Mouse (Mus musculus): ENCODE results near the gene Aurkaip1. TPM values are rescaled to one million over a fixed set of nuclear protein-coding genes. Genes with fewer than 3 reads are reported as not detected.

The Aurkaip1 gene
- 126 and 179 TPM in 2 replicates for polyA plus RNA-seq (2012; rRNA removed; ENCODE audit: low replicate concordance)

DNA sequence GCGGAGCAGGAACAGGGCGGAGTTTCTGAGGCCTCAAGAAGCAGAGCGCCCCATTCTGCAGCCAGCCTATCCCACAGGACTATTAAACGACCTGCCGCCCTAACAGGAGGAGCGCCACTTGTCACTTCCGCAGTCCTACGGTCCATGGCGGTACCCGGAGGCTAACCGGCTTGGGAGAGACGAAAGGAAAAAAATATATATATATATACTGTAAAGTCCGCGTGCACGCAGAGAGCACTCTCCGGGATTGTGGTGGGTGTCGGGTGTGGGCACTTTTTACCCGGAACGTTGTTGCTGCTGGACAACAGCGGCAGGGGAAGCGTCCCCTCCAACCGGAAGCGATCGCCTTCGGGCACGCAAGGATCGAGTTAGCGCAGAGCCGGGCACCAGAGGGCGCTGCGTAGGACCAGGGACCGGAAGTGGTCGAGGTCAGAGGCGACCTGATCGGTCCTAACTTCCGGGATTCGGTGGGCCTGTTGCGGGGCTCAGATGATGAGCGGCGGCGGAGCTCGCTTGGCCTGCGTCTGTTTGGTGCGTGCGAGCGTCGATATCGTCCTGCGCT lies at the start of gene Aurkaip1:
TSS of gene Aurkaip1 (plus strand) at position 68 of the 562 bp plus-strand sequence.

GRCm38 (mm10) chr4:155785819-155786218 lies 45.3 kb upstream of the Aurkaip1 start, which contains the start of gene Tmem88b:
TSS of gene Tmem88b (minus strand) at chr4:155785874.

GRCm38 (mm10) chr4:155790021-155790489 lies 41.0 kb upstream of the Aurkaip1 start, which contains the start of gene Ankrd65:
TSS of gene Ankrd65 (plus strand) at chr4:155790439.

GRCm38 (mm10) chr4:155802741-155803339 lies 28.2 kb upstream of the Aurkaip1 start, which contains the start of gene Mrpl20:
TSS of gene Mrpl20 (plus strand) at chr4:155802878.

DNA sequence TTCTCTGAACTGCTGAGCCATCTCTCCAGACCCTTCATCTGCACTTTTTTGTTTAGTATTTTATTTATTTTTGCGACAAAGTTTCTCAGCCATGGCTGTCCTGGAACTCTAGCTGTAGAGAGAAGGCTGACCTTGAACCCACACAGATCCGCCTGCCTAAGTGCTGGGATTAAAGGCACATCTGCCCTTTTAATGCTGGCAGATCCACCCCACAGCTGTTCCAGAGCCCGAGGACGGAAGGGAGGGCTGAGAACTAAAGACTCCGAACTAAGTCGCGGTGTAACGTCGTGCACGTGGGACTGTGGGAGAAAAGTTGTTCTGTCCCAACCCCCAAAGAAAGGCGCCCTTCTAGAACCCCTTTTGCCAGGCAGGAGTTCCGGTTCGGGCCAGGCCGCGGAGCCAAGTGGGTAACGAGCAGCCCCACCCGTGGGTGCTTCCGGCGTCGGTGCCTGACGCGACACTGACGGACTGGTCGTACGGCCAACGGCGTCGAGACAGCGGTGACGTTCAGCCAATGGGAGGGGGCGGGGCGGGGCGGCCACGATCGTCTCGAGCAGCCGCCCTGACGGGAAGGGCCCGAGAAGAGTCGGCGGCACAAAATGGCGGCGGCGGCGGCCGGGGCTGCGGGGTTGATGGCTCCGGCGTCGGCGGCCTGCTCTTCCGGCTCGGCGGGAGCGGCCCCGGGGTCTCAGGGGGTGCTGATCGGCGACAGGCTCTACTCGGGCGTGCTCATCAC lies 19.0 kb upstream of the Aurkaip1 start, which contains the start of gene Ccnl2:
TSS of gene Ccnl2 (plus strand) at position 561 of the 736 bp plus-strand sequence.

GRCm38 (mm10) chr4:155839483-155839910 lies 8.4 kb downstream of the Aurkaip1 start, which contains the start of gene Mxra8:
TSS of gene Mxra8 (plus strand) at chr4:155839680.

DNA sequence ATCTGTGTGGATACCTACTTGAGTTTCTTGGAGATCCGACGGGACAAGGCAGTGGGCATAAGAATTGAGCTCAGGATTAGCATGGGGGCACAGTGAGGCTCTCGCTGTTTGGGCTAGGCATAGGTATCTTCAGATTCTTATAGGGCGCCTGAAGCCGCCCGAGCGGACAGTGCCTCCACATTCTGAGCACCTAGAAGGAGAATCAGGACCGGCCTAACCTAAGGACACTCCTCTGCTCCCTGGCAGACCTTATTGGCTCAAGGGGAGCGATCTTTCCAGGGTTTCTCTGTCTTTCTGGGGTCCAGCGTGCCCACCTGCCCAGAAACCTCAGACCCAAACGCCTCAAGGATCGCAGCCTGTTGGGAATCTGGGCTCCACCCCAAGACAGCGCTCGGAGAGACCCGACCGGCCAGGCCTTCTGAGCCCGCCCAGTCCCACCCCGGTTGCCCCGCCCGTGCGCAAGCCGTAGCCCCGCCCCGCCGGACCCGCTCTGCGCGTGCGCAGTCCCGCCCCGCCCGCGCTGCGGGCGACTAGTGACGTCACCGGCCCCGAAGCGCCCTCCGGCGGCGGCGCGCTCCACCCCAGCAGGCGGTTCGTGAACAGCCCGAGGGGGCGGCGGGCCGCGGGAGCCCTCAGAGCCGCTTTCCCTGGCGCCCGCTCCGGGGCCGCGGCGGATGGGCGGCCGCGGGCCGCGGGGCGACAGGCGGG lies 16.0 kb downstream of the Aurkaip1 start, which contains the start of gene Dvl1:
TSS of gene Dvl1 (plus strand) at position 532 of the 708 bp plus-strand sequence.

GRCm38 (mm10) chr4:155863001-155863400 lies 31.9 kb downstream of the Aurkaip1 start, which contains the start of gene Tas1r3:
TSS of gene Tas1r3 (minus strand) at chr4:155863362.

GRCm38 (mm10) chr4:155869317-155870033 lies 38.4 kb downstream of the Aurkaip1 start, which contains the start of the genes Cptp and Ints11:
TSS of gene Cptp (minus strand) at chr4:155869440.
TSS of gene Ints11 (plus strand) at chr4:155869546.

Other genes starting within 250 kb of the Aurkaip1 start
- 8.3 and 14.7 TPM in 2 replicates for gene Slc35e2, start 229.9 kb upstream of the Aurkaip1 start, polyA plus RNA-seq (2012; rRNA removed; ENCODE audit: low replicate concordance)
- gene Cdk11b, start 206.4 kb upstream of the Aurkaip1 start, polyA plus RNA-seq (2012; rRNA removed; ENCODE audit: low replicate concordance) = 21.1 and 33.0 TPM in 2 replicates
- gene Gm10563, start 185.9 kb upstream of the Aurkaip1 start, polyA plus RNA-seq (2012; rRNA removed; ENCODE audit: low replicate concordance) = not detected in 2 replicates
- 79.6 and 268 TPM in 2 replicates for gene Mmp23, start 177.9 kb upstream of the Aurkaip1 start, polyA plus RNA-seq (2012; rRNA removed; ENCODE audit: low replicate concordance)
- gene Mib2, start 162.1 kb upstream of the Aurkaip1 start, polyA plus RNA-seq (2012; rRNA removed; ENCODE audit: low replicate concordance) = 54.0 and 110 TPM in 2 replicates
- 10.4 and 40.4 TPM in 2 replicates for gene Fndc10, start 136.9 kb upstream of the Aurkaip1 start, polyA plus RNA-seq (2012; rRNA removed; ENCODE audit: low replicate concordance)
- gene Ssu72, start 126.5 kb upstream of the Aurkaip1 start, polyA plus RNA-seq (2012; rRNA removed; ENCODE audit: low replicate concordance) = 104 and 120 TPM in 2 replicates
- 1.1 and 2.9 TPM in 2 replicates for gene Tmem240, start 96.5 kb upstream of the Aurkaip1 start, polyA plus RNA-seq (2012; rRNA removed; ENCODE audit: low replicate concordance)
- gene Atad3a, start 70.2 kb upstream of the Aurkaip1 start, polyA plus RNA-seq (2012; rRNA removed; ENCODE audit: low replicate concordance) = 103 and 149 TPM in 2 replicates
- gene Vwa1, start 56.6 kb upstream of the Aurkaip1 start, polyA plus RNA-seq (2012; rRNA removed; ENCODE audit: low replicate concordance) = 21.0 and 37.2 TPM in 2 replicates
- gene Tmem88b, start 45.4 kb upstream of the Aurkaip1 start, polyA plus RNA-seq (2012; rRNA removed; ENCODE audit: low replicate concordance) = 1.9 and 5.3 TPM in 2 replicates
- 0.24 and 0.50 TPM in 2 replicates for gene Ankrd65, start 40.8 kb upstream of the Aurkaip1 start, polyA plus RNA-seq (2012; rRNA removed; ENCODE audit: low replicate concordance)
- gene Mrpl20, start 28.4 kb upstream of the Aurkaip1 start, polyA plus RNA-seq (2012; rRNA removed; ENCODE audit: low replicate concordance) = 86.1 and 127 TPM in 2 replicates
- 92.1 and 107 TPM in 2 replicates for gene Ccnl2, start 18.8 kb upstream of the Aurkaip1 start, polyA plus RNA-seq (2012; rRNA removed; ENCODE audit: low replicate concordance)
- 377 and 387 TPM in 2 replicates for gene Mxra8, start 8.4 kb downstream of the Aurkaip1 start, polyA plus RNA-seq (2012; rRNA removed; ENCODE audit: low replicate concordance)
- gene Dvl1, start 16.1 kb downstream of the Aurkaip1 start, polyA plus RNA-seq (2012; rRNA removed; ENCODE audit: low replicate concordance) = 126 and 153 TPM in 2 replicates
- 0.69 and 0.95 TPM in 2 replicates for gene Tas1r3, start 32.1 kb downstream of the Aurkaip1 start, polyA plus RNA-seq (2012; rRNA removed; ENCODE audit: low replicate concordance)
- gene Cptp, start 38.2 kb downstream of the Aurkaip1 start, polyA plus RNA-seq (2012; rRNA removed; ENCODE audit: low replicate concordance) = 28.1 and 32.4 TPM in 2 replicates
- gene Ints11, start 38.3 kb downstream of the Aurkaip1 start, polyA plus RNA-seq (2012; rRNA removed; ENCODE audit: low replicate concordance) = 30.7 and 42.4 TPM in 2 replicates
- 68.2 and 105 TPM in 2 replicates for gene Pusl1, start 60.5 kb downstream of the Aurkaip1 start, polyA plus RNA-seq (2012; rRNA removed; ENCODE audit: low replicate concordance)
- gene Acap3, start 60.5 kb downstream of the Aurkaip1 start, polyA plus RNA-seq (2012; rRNA removed; ENCODE audit: low replicate concordance) = 34.4 and 52.7 TPM in 2 replicates
- 38.8 and 56.4 TPM in 2 replicates for gene Ube2j2, start 112.6 kb downstream of the Aurkaip1 start, polyA plus RNA-seq (2012; rRNA removed; ENCODE audit: low replicate concordance)
- 71.3 and 112 TPM in 2 replicates for gene C1qtnf12, start 131.0 kb downstream of the Aurkaip1 start, polyA plus RNA-seq (2012; rRNA removed; ENCODE audit: low replicate concordance)
- 4.7 and 9.8 TPM in 2 replicates for gene B3galt6, start 161.4 kb downstream of the Aurkaip1 start, polyA plus RNA-seq (2012; rRNA removed; ENCODE audit: low replicate concordance)
- 75.5 and 103 TPM in 2 replicates for gene Sdf4, start 161.6 kb downstream of the Aurkaip1 start, polyA plus RNA-seq (2012; rRNA removed; ENCODE audit: low replicate concordance)
- 3.2 and 4.5 TPM in 2 replicates for gene Tnfrsf4, start 182.6 kb downstream of the Aurkaip1 start, polyA plus RNA-seq (2012; rRNA removed; ENCODE audit: low replicate concordance)
- gene Tnfrsf18, start 194.9 kb downstream of the Aurkaip1 start, polyA plus RNA-seq (2012; rRNA removed; ENCODE audit: low replicate concordance) = 1.6 and 3.9 TPM in 2 replicates
- gene Ttll10, start 228.1 kb downstream of the Aurkaip1 start, polyA plus RNA-seq (2012; rRNA removed; ENCODE audit: low replicate concordance) = 2.1 TPM in 1 of 2 replicates, not detected in the other